Mouse (Mus musculus) testis, adult 2 months (tissue): Measurements from ENCODE around the gene Ccdc184. TPM values are rescaled to one million over a fixed set of nuclear protein-coding genes. Genes with fewer than 3 reads are reported as not detected.

ENCODE experiments used
- H3K27ac ChIP-seq: fragments of 200-500 bp; 2 replicates; pipeline ENCODE4 v1.5.1; 2012; ENCODE audit warnings: low read depth, low read length; ENCODE audit not compliant: control insufficient read depth, insufficient read depth
- H3K27me3 ChIP-seq: fragments of 200-500 bp; 2 replicates; pipeline ENCODE4 v1.6.1; 2012; ENCODE audit warnings: mild to moderate bottlenecking, low read length, moderate library complexity; ENCODE audit not compliant: control insufficient read depth, insufficient read depth
- H3K36me3 ChIP-seq: fragments of 200-500 bp; 2 replicates; pipeline ENCODE4 v1.6.1; 2012; ENCODE audit warnings: mild to moderate bottlenecking, low read length; ENCODE audit not compliant: control insufficient read depth, insufficient read depth
- H3K4me1 ChIP-seq: fragments of 200-500 bp; 2 replicates; pipeline ENCODE4 v1.6.1; 2012; ENCODE audit warnings: low read length; ENCODE audit not compliant: control insufficient read depth, insufficient read depth
- H3K4me3 ChIP-seq: fragments of 200-500 bp; 2 replicates; pipeline ENCODE4 v1.5.1; 2012; ENCODE audit warnings: low read depth, mild to moderate bottlenecking, low read length, moderate library complexity, mixed read lengths; ENCODE audit not compliant: control insufficient read depth
- CTCF ChIP-seq: fragments of 200-500 bp; IDR thresholded peaks from 2 replicates; pipeline ENCODE4 v1.5.1; 2012; ENCODE audit warnings: low read depth, mild to moderate bottlenecking, inconsistent platforms, low read length, moderate library complexity; ENCODE audit not compliant: control insufficient read depth, insufficient read depth, insufficient replicate concordance
- POLR2A ChIP-seq: fragments of 200-500 bp; IDR thresholded peaks from 2 replicates; pipeline ENCODE4 v1.6.1; 2012; ENCODE audit warnings: low read depth, mild to moderate bottlenecking, inconsistent platforms, low read length, moderate library complexity; ENCODE audit not compliant: control insufficient read depth
- polyA plus RNA-seq: library from polyadenylated mRNA; depleted of rRNA; stranded (reverse); fragments of >200 nt; gene quantifications from 2 replicates; pipeline ENCODE4 v1.2.3, GENCODE M21; 2012

The Ccdc184 gene
- polyA plus RNA-seq, 1 experiment, result 28.1 TPM

DNA sequence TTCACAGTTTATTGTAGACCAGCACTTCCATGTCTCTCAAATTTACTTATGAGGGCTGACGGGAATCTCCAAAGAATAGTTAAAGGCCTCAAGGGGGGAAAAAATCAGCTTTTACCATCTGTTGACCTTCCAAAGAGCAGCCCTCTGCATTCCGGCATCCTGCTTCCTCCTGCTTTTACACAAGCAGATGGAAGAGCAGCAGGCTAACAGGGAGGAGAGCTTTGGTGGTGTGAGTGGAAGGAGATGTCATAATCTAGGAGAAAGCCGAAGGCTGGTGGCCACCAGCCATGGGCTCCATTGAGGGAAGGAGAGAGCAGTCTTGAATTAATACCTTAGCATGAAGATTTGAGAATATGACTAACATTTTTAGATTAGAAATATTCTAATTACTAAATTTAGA is 18.6 kb upstream of the Ccdc184 start:
- no peak overlapping the region for H3K27ac ChIP-seq
- no peaks in the 10 kb centered on the region for H3K27me3 ChIP-seq
- no peaks in the 10 kb centered on the region for H3K36me3 ChIP-seq
- peaks cover 4% of the 10 kb centered on the region for H3K4me1 ChIP-seq
- TF ChIP-seq POLR2A, result no peak
- TF ChIP-seq CTCF, result no peak
- H3K4me3 ChIP-seq, result no peak overlapping the region

DNA sequence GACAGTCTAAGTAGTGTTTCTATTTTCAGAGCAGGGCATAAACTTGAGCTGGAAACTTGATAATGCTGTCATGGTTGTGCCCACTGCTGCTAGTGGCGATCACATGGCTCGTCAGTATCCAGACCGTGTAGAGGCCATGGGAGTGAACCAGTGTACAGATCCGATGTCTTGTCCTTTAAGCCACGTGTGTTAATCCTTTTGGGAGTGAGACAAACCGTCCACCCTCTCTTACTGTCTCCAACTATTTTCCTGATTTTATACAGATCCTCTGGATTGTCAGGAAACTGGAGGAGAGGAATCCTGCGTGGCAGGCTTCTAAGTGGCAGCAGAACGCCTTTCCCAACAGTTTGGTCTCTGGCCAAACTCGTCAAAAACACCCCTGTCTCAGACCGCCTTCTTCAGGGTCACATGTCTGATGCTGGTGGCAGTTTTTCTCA is 17.8 kb upstream of the Ccdc184 start:
- Histone ChIP-seq H3K4me3 (no peak overlapping the region), H3K36me3 (no peaks in the 10 kb centered on the region), H3K4me1 (peaks cover 4% of the 10 kb centered on the region), H3K27ac (no peak overlapping the region), H3K27me3 (no peaks in the 10 kb centered on the region)
- TF ChIP-seq CTCF (no peak), POLR2A (no peak)

GRCm38 (mm10) chr15:98152916-98153315 is 14.0 kb upstream of the Ccdc184 start:
- H3K4me1 ChIP-seq, result no peaks in the 10 kb centered on the region
- no peak overlapping the region for H3K27ac ChIP-seq
- H3K36me3 ChIP-seq, result no peaks in the 10 kb centered on the region
- no peak overlapping the region for H3K4me3 ChIP-seq
- no peak for TF ChIP-seq CTCF
- TF ChIP-seq POLR2A, result no peak
- no peaks in the 10 kb centered on the region for H3K27me3 ChIP-seq

- H3K4me1 ChIP-seq, result no peaks in the 10 kb centered on the region
- no peak for TF ChIP-seq POLR2A
- no peak for TF ChIP-seq CTCF
- H3K27ac ChIP-seq, result no peak overlapping the region
- H3K36me3 ChIP-seq, result no peaks in the 10 kb centered on the region
- H3K4me3 ChIP-seq, result no peak overlapping the region
- H3K27me3 ChIP-seq, result no peaks in the 10 kb centered on the region
These were observed 13.3 kb upstream of the Ccdc184 start for GRCm38 (mm10) chr15:98153625-98154024.

DNA sequence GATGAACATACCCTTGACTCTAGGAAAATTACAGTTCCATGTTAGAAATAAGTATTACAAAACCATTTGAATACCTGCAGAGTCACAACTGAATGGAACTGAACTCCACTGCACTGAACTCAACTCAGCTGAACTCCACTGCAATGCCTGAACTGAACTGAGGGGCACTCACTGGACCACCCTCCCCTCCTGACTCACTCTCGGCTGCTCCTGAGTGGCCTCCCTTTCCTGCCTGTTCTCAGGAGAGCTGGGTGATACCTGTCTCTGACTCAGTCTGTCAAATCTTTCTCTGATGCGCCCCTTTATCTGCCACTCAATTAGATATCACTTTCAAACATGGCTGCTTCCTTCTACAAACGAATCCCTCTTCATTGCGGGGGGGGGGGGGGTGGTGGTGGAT is 12.8 kb upstream of the Ccdc184 start:
- no peak for TF ChIP-seq POLR2A
- TF ChIP-seq CTCF, result no peak
- H3K27me3 ChIP-seq, result no peaks in the 10 kb centered on the region
- no peaks in the 10 kb centered on the region for H3K36me3 ChIP-seq
- no peak overlapping the region for H3K27ac ChIP-seq
- no peak overlapping the region for H3K4me3 ChIP-seq
- no peaks in the 10 kb centered on the region for H3K4me1 ChIP-seq

GRCm38 (mm10) chr15:98154631-98155030 is 12.3 kb upstream of the Ccdc184 start:
- Histone ChIP-seq H3K4me1 (no peaks in the 10 kb centered on the region), H3K36me3 (no peaks in the 10 kb centered on the region), H3K27me3 (no peaks in the 10 kb centered on the region), H3K27ac (no peak overlapping the region), H3K4me3 (no peak overlapping the region)
- TF ChIP-seq CTCF (no peak), POLR2A (no peak)

- H3K36me3 ChIP-seq, result no peaks in the 10 kb centered on the region
- no peaks in the 10 kb centered on the region for H3K27me3 ChIP-seq
- H3K4me3 ChIP-seq, result no peak overlapping the region
- no peak for TF ChIP-seq CTCF
- TF ChIP-seq POLR2A, result no peak
- no peaks in the 10 kb centered on the region for H3K4me1 ChIP-seq
- no peak overlapping the region for H3K27ac ChIP-seq
These were observed 11.7 kb upstream of the Ccdc184 start for GRCm38 (mm10) chr15:98155272-98155671.

- no peaks in the 10 kb centered on the region for H3K27me3 ChIP-seq
- H3K4me3 ChIP-seq, result no peak overlapping the region
- no peaks in the 10 kb centered on the region for H3K4me1 ChIP-seq
- no peaks in the 10 kb centered on the region for H3K36me3 ChIP-seq
- no peak overlapping the region for H3K27ac ChIP-seq
- TF ChIP-seq POLR2A (no peak), CTCF (no peak)
These were observed 11.0 kb upstream of the Ccdc184 start for GRCm38 (mm10) chr15:98155944-98156343.
